Mouse (Mus musculus) liver, adult 2 months (tissue): ENCODE data around the gene Nr1h3.

Experiments
- CTCF ChIP-seq: fragments of 200-500 bp; IDR thresholded peaks from 2 replicates; pipeline ENCODE4 v1.5.1; 2011; ENCODE audit warnings: low read depth, low read length, control low read depth
- POLR2A ChIP-seq: fragments of 200-500 bp; IDR thresholded peaks from 2 replicates; pipeline ENCODE4 v1.6.1; 2011; ENCODE audit warnings: low read length, control low read depth; ENCODE audit not compliant: insufficient read depth; ENCODE audit errors: extremely low read depth

GRCm38 (mm10) chr2:91217032-91217431, 14.4 kb upstream of the Nr1h3 start:
- TF ChIP-seq POLR2A (no peak), CTCF (no peak)
